Mouse (Mus musculus) cerebellum, adult 8-10 months (tissue): Measurements from ENCODE around the gene Pcx.

Source experiments
- DNase-seq: peaks from one replicate; pipeline ENCODE4 v3.0.0; 2022

Pcx gene

GRCm38 (mm10) chr19:4497263-4497973 lies 12.9 kb upstream of the Pcx start:
- DNase-seq: peak; percentile 75

GRCm38 (mm10) chr19:4498062-4498933 lies 12.0 kb upstream of the Pcx start, which contains the start of gene 2010003K11Rik:
Gene 2010003K11Rik (minus strand): TSS chr19:4498583.
- DNase-seq: no peak

GRCm38 (mm10) chr19:4502701-4503100 lies 7.6 kb upstream of the Pcx start:
- DNase-seq: no peak

GRCm38 (mm10) chr19:4504830-4505229 lies 5.4 kb upstream of the Pcx start:
- DNase-seq: no peak

- DNase-seq: no peak
Measured at GRCm38 (mm10) chr19:4507746-4508145, 2.5 kb upstream of the Pcx start.

GRCm38 (mm10) chr19:4511116-4511841 lies 1.0 kb downstream of the Pcx start:
- DNase-seq: no peak

- DNase-seq: no peak
Measured at GRCm38 (mm10) chr19:4513236-4513858, 3.1 kb downstream of the Pcx start.

GRCm38 (mm10) chr19:4515746-4516145 lies 5.5 kb downstream of the Pcx start:
- no peak for DNase-seq

- no peak for DNase-seq
Measured at GRCm38 (mm10) chr19:4516288-4516687, 6.0 kb downstream of the Pcx start.

GRCm38 (mm10) chr19:4517483-4517882 lies 7.2 kb downstream of the Pcx start:
- DNase-seq: no peak

- DNase-seq: no peak
Measured at GRCm38 (mm10) chr19:4521426-4522050, 11.3 kb downstream of the Pcx start.

- no peak for DNase-seq
Measured at GRCm38 (mm10) chr19:4534646-4535045, 24.4 kb downstream of the Pcx start.

GRCm38 (mm10) chr19:4535922-4536321 lies 25.6 kb downstream of the Pcx start:
- DNase-seq: no peak

GRCm38 (mm10) chr19:4536606-4537005 lies 26.3 kb downstream of the Pcx start:
- DNase-seq: no peak

- DNase-seq: no peak
Measured at GRCm38 (mm10) chr19:4540263-4540662, 30.0 kb downstream of the Pcx start.

GRCm38 (mm10) chr19:4540992-4541391 lies 30.7 kb downstream of the Pcx start:
- no peak for DNase-seq

- no peak for DNase-seq
Measured at GRCm38 (mm10) chr19:4542081-4542480, 31.8 kb downstream of the Pcx start.

GRCm38 (mm10) chr19:4545091-4545490 lies 34.8 kb downstream of the Pcx start:
- no peak for DNase-seq

- DNase-seq: no peak
Measured at GRCm38 (mm10) chr19:4545841-4546240, 35.6 kb downstream of the Pcx start.

- no peak for DNase-seq
Measured at GRCm38 (mm10) chr19:4547801-4548200, 37.5 kb downstream of the Pcx start.

GRCm38 (mm10) chr19:4548305-4548883 lies 38.1 kb downstream of the Pcx start:
- peak; percentile 63 for DNase-seq

GRCm38 (mm10) chr19:4554248-4554647 lies 44.0 kb downstream of the Pcx start:
- no peak for DNase-seq
